ENCODE assay signal across 14 mouse cellular contexts in genomic region chr7:97514786-97515185, GRCm38 (mm10). TPM values are rescaled to one million over a fixed set of nuclear protein-coding genes. Genes with fewer than 3 reads are reported as not detected.
DNase-seq lines count a peak whose midpoint lies in the region; ATAC-seq and TF ChIP-seq lines count a peak whose summit lies in the region.
"Had no signal": no experiment of that assay in that cellular context is flagged by ENCODE, and none has a peak within 500 bp of the region (broad histone marks: within the 10 kb centered on the region; RNA-seq: fewer than 3 reads in every experiment).

No protein-coding gene starts in this region.

- H3K9ac ChIP-seq in hindbrain, postnatal 0 days (replicated peaks; ENCODE audit: low read length): no peak overlapping the region
- H3K9ac ChIP-seq in hindbrain, embryonic 14.5 days: no peak overlapping the region
- no peak overlapping the region for H3K9ac ChIP-seq in heart, embryonic 12.5 days
- H3K9ac ChIP-seq: embryonic facial prominence, embryonic 12.5 days; hindbrain, embryonic 15.5 days; limb, embryonic 15.5 days; neural tube, embryonic 12.5 days had no signal

- H3K27me3 ChIP-seq in hindbrain, postnatal 0 days (ENCODE audit: insufficient read depth, low read length): no peaks in the 10 kb centered on the region
- H3K27me3 ChIP-seq in hindbrain, embryonic 14.5 days (ENCODE audit: control insufficient read depth, insufficient read depth, low read length): no peaks in the 10 kb centered on the region
- no peaks in the 10 kb centered on the region for H3K27me3 ChIP-seq in heart, embryonic 12.5 days (replicated peaks)
- H3K27me3 ChIP-seq in limb, embryonic 10.5 days (ENCODE audit: low read depth, poor library complexity, severe bottlenecking): no peaks in the 10 kb centered on the region
- H3K27me3 ChIP-seq: embryonic facial prominence, embryonic 12.5 days; hindbrain, embryonic 15.5 days; limb, embryonic 15.5 days; megakaryocyte, embryonic 14.5 days; neural tube, embryonic 12.5 days had no signal

- H3K36me3 ChIP-seq in hindbrain, postnatal 0 days (ENCODE audit: insufficient read depth, low read length): peaks cover 32% of the 10 kb centered on the region
- peaks cover 96% of the 10 kb centered on the region for H3K36me3 ChIP-seq in hindbrain, embryonic 14.5 days (replicated peaks; ENCODE audit: control insufficient read depth, insufficient read depth)
- H3K36me3 ChIP-seq in heart, embryonic 12.5 days: peaks cover 78% of the 10 kb centered on the region
- H3K36me3 ChIP-seq in limb, embryonic 10.5 days: peaks cover 97% of the 10 kb centered on the region

- H3K4me2 ChIP-seq in hindbrain, postnatal 0 days (ENCODE audit: low read depth, low read length): no peak overlapping the region
- H3K4me2 ChIP-seq in hindbrain, embryonic 14.5 days (replicated peaks): no peak overlapping the region
- no peak overlapping the region for H3K4me2 ChIP-seq in heart, embryonic 12.5 days
- H3K4me2 ChIP-seq: embryonic facial prominence, embryonic 12.5 days; hindbrain, embryonic 15.5 days; limb, embryonic 15.5 days; neural tube, embryonic 12.5 days had no signal

- H3K4me3 ChIP-seq in hindbrain, postnatal 0 days (ENCODE audit: low read length): no peak overlapping the region
- H3K4me3 ChIP-seq in hindbrain, embryonic 14.5 days (replicated peaks; ENCODE audit: low read length): no peak overlapping the region
- H3K4me3 ChIP-seq in heart, embryonic 12.5 days: no peak overlapping the region
- H3K4me3 ChIP-seq in limb, embryonic 10.5 days: no peak overlapping the region
- H3K4me3 ChIP-seq: embryonic facial prominence, embryonic 12.5 days; hindbrain, embryonic 15.5 days; limb, embryonic 15.5 days; megakaryocyte, embryonic 14.5 days; neural tube, embryonic 12.5 days had no signal

- H3K9me3 ChIP-seq in hindbrain, postnatal 0 days (ENCODE audit: low read length): no peaks in the 10 kb centered on the region
- H3K9me3 ChIP-seq in hindbrain, embryonic 14.5 days (ENCODE audit: control insufficient read depth, low read length): no peaks in the 10 kb centered on the region
- no peaks in the 10 kb centered on the region for H3K9me3 ChIP-seq in heart, embryonic 12.5 days (replicated peaks)
- no peaks in the 10 kb centered on the region for H3K9me3 ChIP-seq in limb, embryonic 10.5 days (replicated peaks)
- H3K9me3 ChIP-seq: embryonic facial prominence, embryonic 12.5 days; hindbrain, embryonic 15.5 days; limb, embryonic 15.5 days; megakaryocyte, embryonic 14.5 days; neural tube, embryonic 12.5 days had no signal

- peak overlapping the region; percentile 54 for H3K27ac ChIP-seq in hindbrain, postnatal 0 days
- no peak overlapping the region for H3K27ac ChIP-seq in hindbrain, embryonic 14.5 days
- peak overlapping the region; percentile 39 for H3K27ac ChIP-seq in heart, embryonic 12.5 days (ENCODE audit: poor library complexity, severe bottlenecking)
- H3K27ac ChIP-seq in limb, embryonic 10.5 days: no peak overlapping the region
- H3K27ac ChIP-seq: embryonic facial prominence, embryonic 12.5 days; hindbrain, embryonic 15.5 days; limb, embryonic 15.5 days; neural tube, embryonic 12.5 days had no signal

- DNase-seq in hindbrain, postnatal 0 days (ENCODE audit: low spot score): peak; percentile 8
- DNase-seq in hindbrain, embryonic 14.5 days (ENCODE audit: low spot score): no peak
- peak; percentile 50 to 62 for DNase-seq in cerebellum, adult 18-20 months
- peak; percentile 21 for DNase-seq in lung, postnatal 10 days
- no peak for DNase-seq in limb, embryonic 10.5 days (ENCODE audit: low spot score)
- no peak for DNase-seq in adrenal gland, adult 2 months
- no peak for DNase-seq in ovary, postnatal 36 days (ENCODE audit: low spot score)
- DNase-seq: adrenal gland, postnatal 36 days had no signal

- WGBS in hindbrain, postnatal 0 days: 54% methylated on average over 1 of the region's 1 CpGs
- 88% methylated on average over 1 of the region's 1 CpGs for WGBS in hindbrain, embryonic 14.5 days
- 25% methylated on average over 1 of the region's 1 CpGs for WGBS in heart, embryonic 12.5 days
- WGBS in limb, embryonic 10.5 days: 90% methylated on average over 1 of the region's 1 CpGs

- TF ChIP-seq CTCF in hindbrain, postnatal 0 days (IDR thresholded peaks at IDR 0.05; ENCODE audit: low read depth): no peak

- no peaks in the 10 kb centered on the region for H3K4me1 ChIP-seq in hindbrain, postnatal 0 days (ENCODE audit: insufficient read depth, low read length)
- H3K4me1 ChIP-seq in hindbrain, embryonic 14.5 days (replicated peaks; ENCODE audit: control insufficient read depth, insufficient read depth, low read length): no peaks in the 10 kb centered on the region
- peaks cover 10% of the 10 kb centered on the region; the same call in 1 of the 2 replicates for H3K4me1 ChIP-seq in heart, embryonic 12.5 days (replicated peaks)
- no peaks in the 10 kb centered on the region for H3K4me1 ChIP-seq in limb, embryonic 10.5 days
- H3K4me1 ChIP-seq: embryonic facial prominence, embryonic 12.5 days; hindbrain, embryonic 15.5 days; limb, embryonic 15.5 days; neural tube, embryonic 12.5 days had no signal

- no peak for ATAC-seq in hindbrain, postnatal 0 days
- no peak for ATAC-seq in hindbrain, embryonic 14.5 days (ENCODE audit: low FRiP score)
- ATAC-seq in heart, embryonic 12.5 days (ENCODE audit: insufficient number of reproducible peaks, low FRiP score): no peak

RNA-seq across cellular contexts. Expression of gene Ints4, which starts 34.0 kb away (rescaled TPM):
- total RNA-seq in hindbrain, postnatal 0 days (2014; rRNA removed): 28.3 and 39.5 TPM in 2 replicates
- 29.3 and 30.2 TPM in 2 replicates for polyA plus RNA-seq in hindbrain, postnatal 0 days (2015; fragmentation: Nextera tagmentation; extraction: Ambion mirVana)
- polyA plus RNA-seq in hindbrain, embryonic 14.5 days (2014; fragmentation: Nextera tagmentation; extraction: Ambion mirVana): 42.8 and 50.3 TPM in 2 replicates
- polyA plus RNA-seq in heart, embryonic 12.5 days (2016; fragmentation: Nextera tagmentation; extraction: Ambion mirVana): 31.1 and 32.8 TPM in 2 replicates
- 64.5 and 69.7 TPM in 2 replicates for polyA plus RNA-seq in limb, embryonic 10.5 days (2016; fragmentation: Nextera tagmentation; extraction: Ambion mirVana)
- total RNA-seq in adrenal gland, adult 2 months (2021): 10 to 100 TPM; 58.8 to 60.3 TPM
- polyA plus RNA-seq in adrenal gland, adult 2 months (2012; rRNA removed): 57.5 and 70.5 TPM in 2 replicates

Comparison
In these comparisons a context has a peak if more than half of its experiments do, and no peak if none do; other contexts are left out.
1. DNase-seq: peak in hindbrain, postnatal 0 days (single experiment), cerebellum, adult 18-20 months (2 of 2) and lung, postnatal 10 days (single experiment); none in hindbrain, embryonic 14.5 days (single experiment), limb, embryonic 10.5 days (single experiment), adrenal gland, adult 2 months (single experiment) and ovary, postnatal 36 days (single experiment).
2. H3K27ac ChIP-seq: peak in hindbrain, postnatal 0 days (single experiment) and heart, embryonic 12.5 days (single experiment); none in hindbrain, embryonic 14.5 days (single experiment) and limb, embryonic 10.5 days (single experiment).